Mouse (Mus musculus): Measurements from ENCODE around the gene Cmbl.

- TF ChIP-seq CTCF (IDR thresholded peaks at IDR 0.05; ENCODE audit: low read depth) (no peak), EP300 (IDR thresholded peaks at IDR 0.05; ENCODE audit: low read depth) (no peak)
Measured at GRCm38 (mm10) chr15:31636091-31636595, 71.0 kb downstream of the Cmbl start.

All from heart, postnatal 0 days (tissue).